Mouse (Mus musculus): ENCODE measurements around the gene 1600002K03Rik.

1600002K03Rik gene

GRCm38 (mm10) chr10:80153713-80154112 is 19.0 kb upstream of the 1600002K03Rik start:
- DNase-seq (ENCODE audit: low spot score in 2 of 2): no peak

GRCm38 (mm10) chr10:80154384-80154783 is 18.4 kb upstream of the 1600002K03Rik start:
- no peak for DNase-seq (ENCODE audit: low spot score in 2 of 2)

GRCm38 (mm10) chr10:80155277-80155676 is 17.5 kb upstream of the 1600002K03Rik start:
- no peak for DNase-seq (ENCODE audit: low spot score in 2 of 2)

- peak in 1 of 2 experiments; percentile 17 for DNase-seq (ENCODE audit: low spot score in 2 of 2)
Observed at GRCm38 (mm10) chr10:80156002-80156751, 16.6 kb upstream of the 1600002K03Rik start.

GRCm38 (mm10) chr10:80156752-80157053 is 16.0 kb upstream of the 1600002K03Rik start:
- DNase-seq (ENCODE audit: low spot score in 2 of 2): no peak

- DNase-seq (ENCODE audit: low spot score in 2 of 2): peak in 1 of 2 experiments; percentile 18
Observed at GRCm38 (mm10) chr10:80157141-80157929, 15.4 kb upstream of the 1600002K03Rik start.

- peak; percentile 84 to 87 for DNase-seq (ENCODE audit: low spot score in 2 of 2)
Observed at GRCm38 (mm10) chr10:80158307-80158986, 14.3 kb upstream of the 1600002K03Rik start.

- DNase-seq (ENCODE audit: low spot score in 2 of 2): peak; percentile 80 to 83
Observed at GRCm38 (mm10) chr10:80159021-80159560, 13.7 kb upstream of the 1600002K03Rik start.

GRCm38 (mm10) chr10:80159561-80160454 is 12.9 kb upstream of the 1600002K03Rik start:
- peak; percentile 100 for DNase-seq (ENCODE audit: low spot score in 2 of 2)

GRCm38 (mm10) chr10:80160455-80161371 is 12.0 kb upstream of the 1600002K03Rik start:
- DNase-seq (ENCODE audit: low spot score in 2 of 2): peak; percentile 74 to 75

- peak in 1 of 2 experiments; percentile 35 for DNase-seq (ENCODE audit: low spot score in 2 of 2)
Observed at GRCm38 (mm10) chr10:80161522-80162242, 11.1 kb upstream of the 1600002K03Rik start.

- no peak for DNase-seq (ENCODE audit: low spot score in 2 of 2)
Observed at GRCm38 (mm10) chr10:80162243-80162608, 10.5 kb upstream of the 1600002K03Rik start.

GRCm38 (mm10) chr10:80162716-80163299 is 9.9 kb upstream of the 1600002K03Rik start:
- peak in 1 of 2 experiments; percentile 31 for DNase-seq (ENCODE audit: low spot score in 2 of 2)

GRCm38 (mm10) chr10:80163721-80164120 is 9.0 kb upstream of the 1600002K03Rik start:
- no peak for DNase-seq (ENCODE audit: low spot score in 2 of 2)

GRCm38 (mm10) chr10:80164161-80164997 is 8.4 kb upstream of the 1600002K03Rik start:
- peak in 1 of 2 experiments; percentile 32 for DNase-seq (ENCODE audit: low spot score in 2 of 2)

GRCm38 (mm10) chr10:80164998-80165344 is 7.8 kb upstream of the 1600002K03Rik start:
- peak; percentile 96 to 97 for DNase-seq (ENCODE audit: low spot score in 2 of 2)

- peak in 1 of 2 experiments; percentile 29 for DNase-seq (ENCODE audit: low spot score in 2 of 2)
Observed at GRCm38 (mm10) chr10:80165392-80166128, 7.2 kb upstream of the 1600002K03Rik start, which contains the start of gene Cirbp. Gene Cirbp (plus strand): TSS chr10:80165985.
